Mouse (Mus musculus): ENCODE measurements around the gene Mark3. TPM values are rescaled to one million over a fixed set of nuclear protein-coding genes. Genes with fewer than 3 reads are reported as not detected.

Gene Mark3
- total RNA-seq, 2 experiments from 2014 or later: 48.2 to 60.7 TPM

- Histone ChIP-seq H3K4me3 (no peak overlapping the region), H3K27ac (peak overlapping the region; percentile 0; the same call in 1 of the 2 replicates)
- peak; percentile 52 for DNase-seq
- TF ChIP-seq CTCF (IDR thresholded peaks at IDR 0.05): no peak
- intact Hi-C loops (cut with DNase I): no loop called here
Observed at GRCm38 (mm10) chr12:111664144-111664634, 89.9 kb downstream of the Mark3 start.

DNA sequence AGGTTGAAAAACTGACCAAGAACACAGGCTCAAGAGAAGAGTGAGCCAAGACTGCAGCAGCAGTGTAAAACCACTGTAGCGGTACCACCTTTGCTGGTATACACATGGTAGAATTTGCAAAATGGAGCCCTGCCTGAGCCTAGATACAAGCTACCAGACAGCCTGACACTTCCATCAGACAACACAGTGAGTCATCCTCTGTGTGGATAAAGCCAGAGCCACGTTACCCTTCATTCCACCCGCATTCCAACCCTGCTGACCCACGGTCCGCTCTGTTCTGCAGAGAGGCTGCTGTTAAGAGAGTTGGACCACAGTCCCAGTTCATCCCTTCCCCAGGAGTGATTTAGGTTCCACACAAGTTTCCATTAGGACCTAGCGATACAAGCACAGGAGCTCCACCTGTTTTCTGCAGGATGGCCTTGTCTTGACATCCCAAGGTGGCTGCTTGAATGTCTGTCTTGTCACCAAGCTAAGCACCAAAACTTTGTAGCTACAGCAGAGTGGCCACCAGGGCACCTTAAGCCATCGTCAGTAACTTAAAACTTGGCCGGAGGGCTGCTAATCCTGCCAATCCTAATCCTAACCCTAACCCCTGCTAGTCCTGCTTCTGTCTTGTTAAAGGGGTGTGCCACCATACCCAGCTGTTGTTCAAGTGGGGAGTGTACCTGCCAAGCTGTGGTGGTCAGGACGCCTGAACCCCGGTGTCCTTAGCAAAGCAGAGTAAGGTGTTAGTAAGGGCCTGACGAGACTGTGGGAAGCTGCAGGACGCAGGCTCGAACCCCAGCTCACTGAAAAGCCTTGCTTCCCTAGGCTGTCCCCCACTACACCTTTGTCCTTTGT is 90.9 kb downstream of the Mark3 start:
- intact Hi-C loops (cut with DNase I): loop anchor here (5.0 kb wide), 1 partner anchor 337 kb away; no protein-coding TSS in a partner anchor
- Histone ChIP-seq H3K4me3 (no peak overlapping the region), H3K27ac (peak overlapping the region; percentile 20; the same call in 1 of the 2 replicates)
- no peak for DNase-seq
- TF ChIP-seq CTCF (IDR thresholded peaks at IDR 0.05): no peak

DNA sequence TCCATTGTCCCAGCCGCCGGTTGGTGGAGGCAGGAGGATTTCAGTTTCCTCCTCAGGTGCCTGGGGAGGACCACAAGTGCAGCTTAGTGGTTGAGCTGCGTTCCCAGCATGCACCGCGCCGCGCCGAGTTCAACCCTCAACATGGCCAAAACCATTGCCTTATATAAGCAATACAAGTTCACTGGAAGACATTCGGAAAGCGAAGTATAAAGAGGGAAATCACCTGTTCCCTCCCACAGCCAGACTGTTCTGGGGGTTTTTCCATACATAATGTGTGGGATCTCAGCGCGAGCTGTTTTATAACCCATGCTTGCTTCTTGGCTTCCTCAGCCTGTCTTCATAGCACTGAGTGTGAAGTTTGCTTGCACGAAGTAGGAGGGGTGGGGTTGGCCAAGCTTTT is 92.1 kb downstream of the Mark3 start:
- intact Hi-C loops (cut with DNase I): loop anchor here (5.0 kb wide), 1 partner anchor 336 kb away; no protein-coding TSS in a partner anchor
- DNase-seq: no peak
- H3K27ac ChIP-seq: no peak overlapping the region; the same call in 1 of the 2 replicates
- no peak overlapping the region for H3K4me3 ChIP-seq
- TF ChIP-seq CTCF (IDR thresholded peaks at IDR 0.05): no peak

DNA sequence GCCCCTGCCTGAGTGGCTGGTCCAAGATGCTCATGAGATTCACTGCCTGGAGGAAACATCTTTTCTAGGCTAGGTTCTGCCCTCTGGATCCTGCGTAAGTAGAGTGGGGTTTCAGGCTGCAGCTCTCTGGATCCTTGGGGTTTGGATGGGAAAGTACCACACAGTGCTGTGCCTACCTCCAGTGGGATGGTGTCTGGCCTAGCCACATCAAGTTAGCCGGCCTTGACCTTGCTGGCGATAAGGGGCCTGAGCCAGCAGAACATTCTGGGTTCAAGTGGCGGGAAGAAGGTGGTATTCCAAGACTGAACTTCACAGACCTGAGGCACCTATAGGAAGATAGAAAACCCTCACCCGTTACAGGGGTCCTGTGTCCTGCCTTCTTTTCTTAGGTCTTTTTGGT is 93.1 kb downstream of the Mark3 start:
- intact Hi-C loops (cut with DNase I): loop anchor here (5.0 kb wide), 1 partner anchor 335 kb away; no protein-coding TSS in a partner anchor
- Histone ChIP-seq H3K4me3 (no peak overlapping the region), H3K27ac (no peak overlapping the region)
- DNase-seq: no peak
- TF ChIP-seq CTCF (IDR thresholded peaks at IDR 0.05): no peak

GRCm38 (mm10) chr12:111668457-111668912 is 94.2 kb downstream of the Mark3 start:
- Histone ChIP-seq H3K27ac (peak overlapping the region; percentile 94), H3K4me3 (peak overlapping the region; percentile 83)
- peak; percentile 97 for DNase-seq
- TF ChIP-seq CTCF (IDR thresholded peaks at IDR 0.05): peak; percentile 97
- intact Hi-C loops (cut with DNase I): loop anchor here (1.0 to 5.0 kb wide), 3 partner anchors 28 to 334 kb away; no protein-coding TSS in a partner anchor

- Histone ChIP-seq H3K27ac (peak overlapping the region; percentile 94), H3K4me3 (peak overlapping the region; percentile 83)
- DNase-seq: peak; percentile 54
- intact Hi-C loops (cut with DNase I): loop anchor here (1.0 to 5.0 kb wide), 3 partner anchors 27 to 333 kb away; no protein-coding TSS in a partner anchor
- TF ChIP-seq CTCF (IDR thresholded peaks at IDR 0.05): no peak
Observed at GRCm38 (mm10) chr12:111669000-111669788, 94.9 kb downstream of the Mark3 start.

- Histone ChIP-seq H3K4me3 (peak overlapping the region; percentile 83), H3K27ac (peak overlapping the region; percentile 94)
- intact Hi-C loops (cut with DNase I): loop anchor here (5.0 kb wide), 1 partner anchor 332 kb away; no protein-coding TSS in a partner anchor
- no peak for DNase-seq
- no peak for TF ChIP-seq CTCF (IDR thresholded peaks at IDR 0.05)
Observed at GRCm38 (mm10) chr12:111669961-111670360, 95.6 kb downstream of the Mark3 start.

- H3K4me3 ChIP-seq: peak overlapping the region; percentile 83
Observed at GRCm38 (mm10) chr12:111670371-111670971, 96.1 kb downstream of the Mark3 start.

GRCm38 (mm10) chr12:111670976-111671375 is 96.7 kb downstream of the Mark3 start:
- DNase-seq: peak; percentile 46
- peak overlapping the region; percentile 83 for H3K4me3 ChIP-seq
- no peak for TF ChIP-seq CTCF (IDR thresholded peaks at IDR 0.05)
- intact Hi-C loops (cut with DNase I): no loop called here
- H3K27ac ChIP-seq: peak overlapping the region; percentile 94

More at GRCm38 (mm10) chr12:111670371-111670971, 96.1 kb downstream of the Mark3 start:
- intact Hi-C loops (cut with DNase I): no loop called here
- DNase-seq: peak; percentile 62
- peak overlapping the region; percentile 94 for H3K27ac ChIP-seq
- TF ChIP-seq CTCF (IDR thresholded peaks at IDR 0.05): no peak

- DNase-seq: peak; percentile 72
- intact Hi-C loops (cut with DNase I): no loop called here
- peak overlapping the region; percentile 94 for H3K27ac ChIP-seq
Observed at GRCm38 (mm10) chr12:111671431-111671902, 97.1 kb downstream of the Mark3 start.

GRCm38 (mm10) chr12:111672176-111672575 is 97.9 kb downstream of the Mark3 start, which contains the start of gene Ckb:
Gene Ckb (minus strand): TSS chr12:111672338.
- peak; percentile 85 for DNase-seq
- Histone ChIP-seq H3K27ac (peak within 1 kb of the TSS; percentile 94), H3K4me3 (peak within 1 kb of the TSS; percentile 83)
- intact Hi-C loops (cut with DNase I): no loop called here
- no peak for TF ChIP-seq CTCF (IDR thresholded peaks at IDR 0.05)

More at GRCm38 (mm10) chr12:111671431-111671902, 97.1 kb downstream of the Mark3 start:
- no peak for TF ChIP-seq CTCF (IDR thresholded peaks at IDR 0.05)
- H3K4me3 ChIP-seq: peak overlapping the region; percentile 83
